Mouse (Mus musculus) neural tube, embryonic 13.5 days (tissue): ENCODE measurements around the gene Mef2c. TPM values are rescaled to one million over a fixed set of nuclear protein-coding genes. Genes with fewer than 3 reads are reported as not detected.
A peak's percentile ranks its signal among the peaks of the same experiment; 100 is the strongest.

Experiments used
- ATAC-seq: fragments of 200-750 bp; cut with Nextera tagmentation; 2 replicates; pipeline ENCODE4 v1.8.0; 2017; ENCODE audit warnings: low read depth, mild to moderate bottlenecking, moderate TSS enrichment, moderate library complexity
- H3K27ac ChIP-seq: fragments of 300-500 bp; sonication (generic); replicated peaks from 2 replicates; pipeline ENCODE4 v1.5.1; 2015; ENCODE audit warnings: moderate library complexity, mild to moderate bottlenecking, inconsistent platforms
- H3K27me3 ChIP-seq: fragments of 300-500 bp; sonication (generic); 2 replicates; pipeline ENCODE4 v1.6.1; 2015; ENCODE audit warnings: mild to moderate bottlenecking, inconsistent platforms
- H3K36me3 ChIP-seq: fragments of 300-500 bp; sonication (generic); 2 replicates; pipeline ENCODE4 v1.6.1; 2015; ENCODE audit warnings: mild to moderate bottlenecking, inconsistent platforms
- H3K4me1 ChIP-seq: fragments of 300-500 bp; sonication (generic); replicated peaks from 2 replicates; pipeline ENCODE4 v1.6.1; 2015; ENCODE audit warnings: inconsistent platforms
- H3K4me2 ChIP-seq: fragments of 300-500 bp; sonication (generic); 2 replicates; pipeline ENCODE4 v1.6.1; 2015; ENCODE audit warnings: inconsistent platforms, mild to moderate bottlenecking, moderate library complexity
- H3K4me3 ChIP-seq: fragments of 300-500 bp; sonication (generic); 2 replicates; pipeline ENCODE4 v1.5.1; 2015; ENCODE audit warnings: mild to moderate bottlenecking, inconsistent platforms
- H3K9ac ChIP-seq: fragments of 300-500 bp; sonication (generic); 2 replicates; pipeline ENCODE4 v1.6.1; 2015; ENCODE audit warnings: moderate library complexity, mild to moderate bottlenecking, inconsistent platforms
- H3K9me3 ChIP-seq: fragments of 300-500 bp; sonication (generic); 2 replicates; pipeline ENCODE4 v1.6.1; 2016; ENCODE audit warnings: inconsistent platforms
- WGBS: fragments of 180-500 bp; shearing (Covaris S2); methylation state at CpG from one replicate; pipeline ENCODE4 v1.1.7; 2015; 5-methylcytosine and 5-hydroxymethylcytosine counted together
- polyA plus RNA-seq: library from polyadenylated mRNA; unstranded; fragments of >200 nt; fragmentation: Nextera tagmentation; extraction: Ambion mirVana; gene quantifications from 2 replicates; pipeline ENCODE4 v1.2.1, GENCODE M21; 2015

The Mef2c gene
- polyA plus RNA-seq, 1 experiment from 2014 or later = 31.6 TPM

- no peak overlapping the region for H3K4me3 ChIP-seq
- no peak overlapping the region for H3K9ac ChIP-seq
- no peaks in the 10 kb centered on the region for H3K27me3 ChIP-seq
- no peak overlapping the region for H3K4me2 ChIP-seq
- H3K4me1 ChIP-seq = 0 out of 2 replicates have a peak, but pooled peaks cover 2% of the 10 kb centered on the region
- no peaks in the 10 kb centered on the region for H3K36me3 ChIP-seq
- 85% methylated on average over 5 of the region's 5 CpGs for WGBS
- ATAC-seq = no peak
- no peak overlapping the region for H3K27ac ChIP-seq
- no peaks in the 10 kb centered on the region for H3K9me3 ChIP-seq
These were observed 77.0 kb downstream of the Mef2c start for GRCm38 (mm10) chr13:83580856-83581255.

GRCm38 (mm10) chr13:83582564-83582963 lies 78.7 kb downstream of the Mef2c start:
- no peak overlapping the region for H3K9ac ChIP-seq
- ATAC-seq = no peak
- H3K27me3 ChIP-seq = no peaks in the 10 kb centered on the region
- no peak overlapping the region for H3K27ac ChIP-seq
- H3K4me1 ChIP-seq = no peaks in the 10 kb centered on the region
- H3K9me3 ChIP-seq = no peaks in the 10 kb centered on the region
- H3K4me2 ChIP-seq = no peak overlapping the region
- WGBS = 86% methylated on average over 1 of the region's 1 CpGs
- no peak overlapping the region for H3K4me3 ChIP-seq
- H3K36me3 ChIP-seq = no peaks in the 10 kb centered on the region

GRCm38 (mm10) chr13:83583881-83584280 lies 80.0 kb downstream of the Mef2c start:
- Histone ChIP-seq H3K9ac (no peak overlapping the region), H3K4me3 (no peak overlapping the region), H3K4me1 (no peaks in the 10 kb centered on the region), H3K4me2 (no peak overlapping the region), H3K9me3 (no peaks in the 10 kb centered on the region), H3K27ac (no peak overlapping the region), H3K36me3 (no peaks in the 10 kb centered on the region), H3K27me3 (no peaks in the 10 kb centered on the region)
- peak; percentile 43; the same call in 1 of the 2 replicates for ATAC-seq
- 59% methylated on average over 4 of the region's 4 CpGs for WGBS

GRCm38 (mm10) chr13:83585359-83585758 lies 81.5 kb downstream of the Mef2c start:
- H3K4me1 ChIP-seq = no peaks in the 10 kb centered on the region
- H3K27ac ChIP-seq = no peak overlapping the region
- no peak overlapping the region for H3K9ac ChIP-seq
- H3K4me3 ChIP-seq = no peak overlapping the region
- no peak for ATAC-seq
- H3K9me3 ChIP-seq = no peaks in the 10 kb centered on the region
- no peaks in the 10 kb centered on the region for H3K27me3 ChIP-seq
- H3K36me3 ChIP-seq = no peaks in the 10 kb centered on the region
- H3K4me2 ChIP-seq = no peak overlapping the region
- WGBS = 84% methylated on average over 5 of the region's 5 CpGs

GRCm38 (mm10) chr13:83588186-83588585 lies 84.4 kb downstream of the Mef2c start:
- WGBS = 92% methylated on average over 2 of the region's 2 CpGs
- Histone ChIP-seq H3K27me3 (no peaks in the 10 kb centered on the region), H3K4me1 (no peaks in the 10 kb centered on the region), H3K27ac (no peak overlapping the region), H3K4me2 (no peak overlapping the region), H3K36me3 (no peaks in the 10 kb centered on the region), H3K4me3 (no peak overlapping the region), H3K9ac (no peak overlapping the region), H3K9me3 (no peaks in the 10 kb centered on the region)
- no peak for ATAC-seq

GRCm38 (mm10) chr13:83590886-83591285 lies 87.1 kb downstream of the Mef2c start:
- Histone ChIP-seq H3K4me3 (no peak overlapping the region), H3K27me3 (no peaks in the 10 kb centered on the region), H3K9me3 (no peaks in the 10 kb centered on the region), H3K36me3 (no peaks in the 10 kb centered on the region), H3K27ac (no peak overlapping the region), H3K9ac (no peak overlapping the region), H3K4me1 (peaks cover 7% of the 10 kb centered on the region), H3K4me2 (no peak overlapping the region)
- WGBS = 95% methylated on average over 5 of the region's 5 CpGs
- no peak for ATAC-seq

GRCm38 (mm10) chr13:83595429-83595828 lies 91.6 kb downstream of the Mef2c start:
- Histone ChIP-seq H3K27me3 (no peaks in the 10 kb centered on the region), H3K36me3 (no peaks in the 10 kb centered on the region), H3K4me1 (peaks cover 8% of the 10 kb centered on the region), H3K9ac (no peak overlapping the region), H3K9me3 (no peaks in the 10 kb centered on the region), H3K4me3 (no peak overlapping the region), H3K4me2 (no peak overlapping the region), H3K27ac (no peak overlapping the region)
- ATAC-seq = peak; percentile 40; the same call in 1 of the 2 replicates
- WGBS = 4% methylated on average over 1 of the region's 1 CpGs

GRCm38 (mm10) chr13:83596989-83597738 lies 93.3 kb downstream of the Mef2c start:
- 84% methylated on average over 6 of the region's 6 CpGs for WGBS
- Histone ChIP-seq H3K9me3 (no peaks in the 10 kb centered on the region), H3K36me3 (no peaks in the 10 kb centered on the region), H3K4me1 (peaks cover 8% of the 10 kb centered on the region), H3K4me2 (no peak overlapping the region), H3K27me3 (no peaks in the 10 kb centered on the region), H3K4me3 (no peak overlapping the region), H3K27ac (no peak overlapping the region), H3K9ac (no peak overlapping the region)
- no peak for ATAC-seq

- ATAC-seq = no peak
- H3K4me3 ChIP-seq = no peak overlapping the region
- 98% methylated on average over 3 of the region's 3 CpGs for WGBS
- no peaks in the 10 kb centered on the region for H3K36me3 ChIP-seq
- H3K4me1 ChIP-seq = peaks cover 8% of the 10 kb centered on the region
- no peaks in the 10 kb centered on the region for H3K9me3 ChIP-seq
- H3K9ac ChIP-seq = no peak overlapping the region
- no peak overlapping the region for H3K4me2 ChIP-seq
- no peak overlapping the region for H3K27ac ChIP-seq
- H3K27me3 ChIP-seq = no peaks in the 10 kb centered on the region
These were observed 93.9 kb downstream of the Mef2c start for GRCm38 (mm10) chr13:83597739-83598210.

- peaks cover 16% of the 10 kb centered on the region for H3K4me1 ChIP-seq
- H3K9me3 ChIP-seq = no peaks in the 10 kb centered on the region
- H3K9ac ChIP-seq = no peak overlapping the region
- H3K27ac ChIP-seq = no peak overlapping the region
- H3K36me3 ChIP-seq = no peaks in the 10 kb centered on the region
- no peak for ATAC-seq
- H3K27me3 ChIP-seq = no peaks in the 10 kb centered on the region
- no peak overlapping the region for H3K4me3 ChIP-seq
- H3K4me2 ChIP-seq = no peak overlapping the region
These were observed 96.5 kb downstream of the Mef2c start for GRCm38 (mm10) chr13:83600301-83600700.

- H3K27me3 ChIP-seq = no peaks in the 10 kb centered on the region
- no peaks in the 10 kb centered on the region for H3K36me3 ChIP-seq
- ATAC-seq = no peak
- WGBS = 89% methylated on average over 4 of the region's 4 CpGs
- no peak overlapping the region for H3K4me2 ChIP-seq
- H3K4me1 ChIP-seq = peaks cover 9% of the 10 kb centered on the region
- no peak overlapping the region for H3K27ac ChIP-seq
- no peak overlapping the region for H3K4me3 ChIP-seq
- no peaks in the 10 kb centered on the region for H3K9me3 ChIP-seq
- no peak overlapping the region for H3K9ac ChIP-seq
These were observed 97.9 kb downstream of the Mef2c start for GRCm38 (mm10) chr13:83601741-83602140.

GRCm38 (mm10) chr13:83603373-83604265 lies 99.8 kb downstream of the Mef2c start:
- ATAC-seq = no peak
- no peak overlapping the region for H3K4me2 ChIP-seq
- H3K27me3 ChIP-seq = no peaks in the 10 kb centered on the region
- WGBS = 25% methylated on average over 5 of the region's 7 CpGs
- no peaks in the 10 kb centered on the region for H3K36me3 ChIP-seq
- 0 out of 2 replicates have a peak overlapping the region, but pooled peaks have one; percentile 18 for H3K27ac ChIP-seq
- H3K4me1 ChIP-seq = peaks cover 19% of the 10 kb centered on the region
- H3K9ac ChIP-seq = no peak overlapping the region
- H3K9me3 ChIP-seq = no peaks in the 10 kb centered on the region
- no peak overlapping the region for H3K4me3 ChIP-seq
